Mouse (Mus musculus) limb, embryonic 14.5 days (tissue): ENCODE measurements at regions not wholly inside any gene's neighbourhood (a gene's known extent, or its start where the extent isn't known, plus 50 kb on each side); places are given as distances from the start of the nearest gene placed in this dataset.

ENCODE experiments used
- ATAC-seq: fragments of 200-750 bp; cut with Nextera tagmentation; 2 replicates; pipeline ENCODE4 v1.8.0; 2017; ENCODE audit warnings: low read depth, moderate number of reproducible peaks, moderate TSS enrichment; ENCODE audit not compliant: low FRiP score
- DNase-seq: peaks from one replicate; pipeline ENCODE4 v3.0.0-alpha.2; 2015; ENCODE audit warnings: low spot score
- H3K27ac ChIP-seq: fragments of 300-500 bp; sonication (generic); replicated peaks from 2 replicates; pipeline ENCODE4 v1.5.1; 2014; ENCODE audit warnings: low read depth, mild to moderate bottlenecking, low read length, moderate library complexity, mixed read lengths
- H3K27me3 ChIP-seq: fragments of 300-500 bp; sonication (generic); 2 replicates; pipeline ENCODE4 v1.6.1; 2014; ENCODE audit warnings: low read length, mixed read lengths; ENCODE audit not compliant: control insufficient read depth, insufficient read depth
- H3K36me3 ChIP-seq: fragments of 300-500 bp; sonication (generic); 2 replicates; pipeline ENCODE4 v1.6.1; 2014; ENCODE audit warnings: mild to moderate bottlenecking, low read length, moderate library complexity, mixed read lengths; ENCODE audit not compliant: control insufficient read depth, insufficient read depth
- H3K4me1 ChIP-seq: fragments of 300-500 bp; sonication (generic); 2 replicates; pipeline ENCODE4 v1.6.1; 2014; ENCODE audit warnings: antibody characterized with exemption, low read length, mixed read lengths; ENCODE audit not compliant: control insufficient read depth, insufficient read depth
- H3K4me2 ChIP-seq: fragments of 300-500 bp; sonication (generic); replicated peaks from 2 replicates; pipeline ENCODE4 v1.6.1; 2014; ENCODE audit warnings: low read depth, mild to moderate bottlenecking, low read length, moderate library complexity; ENCODE audit not compliant: severe bottlenecking
- H3K4me3 ChIP-seq: fragments of 300-500 bp; sonication (generic); replicated peaks from 2 replicates; pipeline ENCODE4 v1.5.1; 2014; ENCODE audit warnings: low read length
- H3K9ac ChIP-seq: fragments of 300-500 bp; sonication (generic); 2 replicates; pipeline ENCODE4 v1.6.1; 2014; ENCODE audit warnings: mild to moderate bottlenecking, low read depth, low read length, moderate library complexity; ENCODE audit not compliant: severe bottlenecking
- H3K9me3 ChIP-seq: fragments of 300-500 bp; sonication (generic); 2 replicates; pipeline ENCODE4 v1.6.1; 2016; ENCODE audit warnings: low read length; ENCODE audit not compliant: control insufficient read depth
- POLR2A ChIP-seq: fragments of 200-500 bp; IDR thresholded peaks from 2 replicates; pipeline ENCODE4 v1.8.0; 2012; ENCODE audit warnings: inconsistent platforms, mild to moderate bottlenecking, moderate library complexity, borderline replicate concordance; ENCODE audit not compliant: insufficient read depth, insufficient read length; ENCODE audit errors: extremely low read depth
- WGBS: fragments of 180-500 bp; shearing (Covaris S2); extraction: QIAGEN DNeasy Blood & Tissue Kit; methylation state at CpG from one replicate; pipeline ENCODE4 v1.1.7; 2014; 5-methylcytosine and 5-hydroxymethylcytosine counted together

DNA sequence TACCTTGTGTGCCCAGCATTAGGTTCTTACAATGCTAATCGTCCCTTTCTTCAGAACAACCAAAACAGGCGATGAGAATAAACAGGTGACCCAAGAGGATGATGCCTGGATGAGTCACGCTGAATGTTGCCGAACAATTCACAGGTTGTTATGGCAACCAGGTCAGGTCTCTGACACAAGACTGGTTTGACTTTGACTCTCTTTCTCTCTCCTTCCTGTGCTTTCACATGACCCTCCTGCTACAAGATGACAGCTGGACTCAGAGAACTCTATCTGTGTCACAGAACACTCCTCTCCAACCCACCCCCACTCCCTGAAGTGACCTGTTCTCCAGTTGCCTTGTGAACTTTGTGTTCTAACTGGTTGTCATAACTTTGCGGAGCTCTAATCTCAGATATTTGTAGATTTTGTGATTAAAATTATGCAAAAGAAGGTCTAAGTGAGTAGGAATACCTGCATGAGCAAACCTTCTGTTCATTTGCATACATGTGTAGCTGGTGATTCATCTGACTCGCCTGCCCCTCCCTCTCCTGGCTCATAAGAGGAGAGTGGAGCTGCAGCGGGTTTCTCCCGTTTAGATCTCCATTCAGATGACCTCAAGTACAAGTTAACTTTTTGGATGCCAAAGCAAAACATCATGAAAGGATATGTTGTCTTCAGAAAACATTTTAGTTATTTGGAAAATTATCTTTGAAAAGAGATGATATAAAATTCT, 126.2 kb upstream of the Nrip1 start:
- Histone ChIP-seq H3K36me3 (no peaks in the 10 kb centered on the region), H3K27ac (no peak overlapping the region), H3K4me1 (no peaks in the 10 kb centered on the region), H3K9me3 (no peaks in the 10 kb centered on the region), H3K27me3 (no peaks in the 10 kb centered on the region), H3K9ac (no peak overlapping the region), H3K4me2 (no peak overlapping the region), H3K4me3 (no peak overlapping the region)
- ATAC-seq, result no peak
- 70% methylated on average over 8 of the region's 8 CpGs for WGBS
- TF ChIP-seq POLR2A, result no peak
- no peak for DNase-seq

DNA sequence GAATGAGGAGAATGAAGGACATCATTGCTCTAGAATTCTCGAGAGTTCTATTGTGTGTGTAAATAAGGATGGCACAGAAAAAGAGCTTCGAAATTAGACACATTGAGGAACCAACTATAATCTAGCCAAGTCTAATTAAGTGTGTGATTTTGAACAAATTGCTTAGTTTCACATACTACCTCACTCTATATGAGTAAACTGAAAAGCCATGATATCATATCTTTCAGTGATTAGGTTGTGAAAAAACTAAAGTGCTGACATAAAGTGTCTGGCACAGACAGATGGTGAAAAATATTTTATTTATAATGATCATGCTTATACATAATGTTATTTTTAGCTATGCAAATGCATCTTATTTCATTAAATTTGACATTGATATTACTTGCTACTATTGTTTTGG, 124.6 kb upstream of the Nrip1 start:
- no peak for DNase-seq
- 83% methylated on average over 2 of the region's 2 CpGs for WGBS
- Histone ChIP-seq H3K36me3 (no peaks in the 10 kb centered on the region), H3K9me3 (no peaks in the 10 kb centered on the region), H3K4me3 (no peak overlapping the region), H3K4me2 (no peak overlapping the region), H3K27ac (no peak overlapping the region), H3K27me3 (no peaks in the 10 kb centered on the region), H3K4me1 (no peaks in the 10 kb centered on the region), H3K9ac (no peak overlapping the region)
- no peak for TF ChIP-seq POLR2A
- no peak for ATAC-seq

DNA sequence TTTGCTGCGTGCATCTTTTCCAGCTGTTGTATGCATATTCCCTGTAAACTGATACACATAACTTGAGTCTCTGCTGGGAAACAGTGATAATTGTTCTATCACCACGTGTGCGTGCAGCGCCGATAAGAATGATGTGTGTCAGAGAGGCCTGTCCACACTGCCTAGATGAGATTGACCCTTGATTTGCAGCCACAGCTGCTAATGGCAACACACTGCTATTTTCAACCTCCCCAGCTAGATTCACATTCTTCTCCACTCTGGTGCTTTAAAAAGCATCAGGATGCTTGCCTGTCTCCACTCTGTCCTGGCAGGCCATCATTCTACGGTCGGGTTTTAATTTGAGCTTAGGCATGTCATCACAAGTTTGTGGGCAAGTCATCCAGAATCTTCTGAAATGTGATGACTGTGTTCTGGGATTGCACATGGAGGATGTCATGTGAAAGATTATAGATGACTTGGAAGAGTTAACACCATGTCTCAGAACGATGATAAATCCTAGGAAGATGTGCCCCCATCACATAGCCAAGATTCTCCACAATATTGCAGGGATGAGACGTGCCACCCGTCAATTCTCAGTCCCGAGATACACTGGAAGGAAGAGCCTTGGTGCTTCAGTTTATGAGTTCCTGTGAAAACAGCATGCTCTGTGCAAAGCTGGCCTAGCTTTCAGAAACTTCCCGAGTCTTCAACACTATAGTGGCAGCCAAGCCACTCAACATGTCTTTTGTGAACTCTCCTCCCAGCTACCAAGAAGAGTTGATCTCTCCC, 123.6 kb upstream of the Nrip1 start:
- H3K36me3 ChIP-seq, result no peaks in the 10 kb centered on the region
- ATAC-seq (peak; percentile 47; the same call in 1 of the 2 replicates), DNase-seq (no peak)
- TF ChIP-seq POLR2A, result no peak
- H3K9me3 ChIP-seq, result no peaks in the 10 kb centered on the region
- no peak overlapping the region for H3K9ac ChIP-seq
- no peaks in the 10 kb centered on the region for H3K27me3 ChIP-seq
- no peak overlapping the region for H3K4me3 ChIP-seq
- WGBS, result 78% methylated on average over 12 of the region's 12 CpGs
- H3K27ac ChIP-seq, result no peak overlapping the region
- H3K4me1 ChIP-seq, result no peaks in the 10 kb centered on the region
- no peak overlapping the region for H3K4me2 ChIP-seq

DNA sequence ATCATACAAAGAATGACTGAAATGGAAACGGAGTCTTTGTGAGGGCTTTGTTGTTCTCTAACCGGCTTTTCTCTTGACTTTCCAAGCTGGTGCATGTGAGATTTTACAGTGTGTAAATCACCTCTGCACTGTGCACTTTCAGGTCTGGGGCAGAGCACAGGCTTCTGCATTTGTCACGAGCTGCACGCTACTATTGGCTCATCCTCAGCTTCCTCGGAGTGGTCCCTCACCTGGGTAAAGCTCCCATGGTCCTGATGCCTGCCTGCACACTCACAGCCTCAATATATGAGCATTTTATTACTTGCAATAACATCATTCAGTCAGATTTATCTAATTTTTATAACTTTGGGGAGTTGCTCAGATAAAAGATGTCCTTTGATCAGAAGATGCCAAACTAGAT, 109.8 kb upstream of the Nrip1 start:
- no peak overlapping the region for H3K9ac ChIP-seq
- no peak for TF ChIP-seq POLR2A
- ATAC-seq (no peak), DNase-seq (no peak)
- no peaks in the 10 kb centered on the region for H3K9me3 ChIP-seq
- no peak overlapping the region for H3K4me2 ChIP-seq
- no peak overlapping the region for H3K27ac ChIP-seq
- no peaks in the 10 kb centered on the region for H3K27me3 ChIP-seq
- no peak overlapping the region for H3K4me3 ChIP-seq
- H3K4me1 ChIP-seq, result no peaks in the 10 kb centered on the region
- H3K36me3 ChIP-seq, result no peaks in the 10 kb centered on the region
- 88% methylated on average over 5 of the region's 5 CpGs for WGBS

DNA sequence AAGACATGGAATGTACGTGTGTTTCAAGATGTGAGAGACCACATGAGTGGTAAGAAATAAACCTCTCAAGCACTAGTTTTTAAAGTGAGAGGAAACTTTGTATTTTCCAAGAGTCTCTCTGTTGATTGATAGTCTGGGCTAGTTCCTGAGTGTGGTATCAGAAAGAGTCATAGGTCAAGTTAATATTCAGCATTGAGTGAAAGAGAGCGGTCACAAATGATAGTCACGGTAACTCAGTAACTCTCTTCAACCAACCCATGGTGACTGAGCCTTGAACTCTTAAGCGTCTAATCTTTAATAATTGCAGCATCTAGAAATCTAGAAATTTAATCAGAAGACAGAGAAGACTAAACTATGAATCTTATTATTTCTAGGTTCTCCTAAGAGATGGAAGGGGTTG, 108.3 kb upstream of the Nrip1 start:
- Histone ChIP-seq H3K9ac (no peak overlapping the region), H3K9me3 (no peaks in the 10 kb centered on the region), H3K27me3 (no peaks in the 10 kb centered on the region), H3K27ac (no peak overlapping the region), H3K4me2 (no peak overlapping the region), H3K36me3 (no peaks in the 10 kb centered on the region), H3K4me3 (no peak overlapping the region), H3K4me1 (no peaks in the 10 kb centered on the region)
- no peak for TF ChIP-seq POLR2A
- ATAC-seq, result no peak
- 88% methylated on average over 4 of the region's 4 CpGs for WGBS
- no peak for DNase-seq

DNA sequence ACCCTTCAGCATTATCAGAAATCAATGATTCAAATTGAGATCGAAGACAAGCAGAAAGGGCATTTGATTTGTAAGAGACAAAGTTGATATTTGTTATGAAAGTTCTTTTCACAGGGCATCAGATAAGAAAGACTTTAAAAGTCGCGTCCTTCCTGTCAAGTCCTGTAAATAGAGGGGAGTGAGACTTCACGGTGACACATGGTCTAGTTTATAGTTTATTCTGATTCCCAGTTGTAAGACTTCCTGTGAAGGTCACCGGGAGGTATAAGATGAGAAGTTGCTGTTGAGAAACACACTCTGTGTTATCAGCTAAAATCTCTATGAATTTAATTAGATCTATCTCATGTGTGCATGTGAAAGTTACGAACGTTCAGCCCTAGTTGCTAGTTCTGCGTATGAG, 103.8 kb upstream of the Nrip1 start:
- TF ChIP-seq POLR2A, result no peak

More for the DNA sequence above, 103.8 kb upstream of the Nrip1 start:
- Histone ChIP-seq H3K36me3 (no peaks in the 10 kb centered on the region), H3K4me1 (no peaks in the 10 kb centered on the region), H3K27me3 (no peaks in the 10 kb centered on the region), H3K4me3 (no peak overlapping the region), H3K9me3 (no peaks in the 10 kb centered on the region), H3K27ac (no peak overlapping the region), H3K9ac (no peak overlapping the region), H3K4me2 (no peak overlapping the region)
- 84% methylated on average over 8 of the region's 8 CpGs for WGBS
- ATAC-seq, result no peak
- no peak for DNase-seq
